Mouse (Mus musculus) olfactory bulb, adult 2 months (tissue): ENCODE measurements around the gene Ube2dnl2. TPM values are rescaled to one million over a fixed set of nuclear protein-coding genes. Genes with fewer than 3 reads are reported as not detected.

ENCODE experiments used
- H3K27ac ChIP-seq: fragments of 200-500 bp; 2 replicates; pipeline ENCODE4 v1.5.1; 2012; ENCODE audit warnings: low read depth, low read length; ENCODE audit not compliant: insufficient read depth
- H3K4me1 ChIP-seq: fragments of 200-500 bp; 2 replicates; pipeline ENCODE4 v1.6.1; 2012; ENCODE audit warnings: low read length; ENCODE audit not compliant: control insufficient read depth, insufficient read depth
- H3K4me3 ChIP-seq: fragments of 200-500 bp; 2 replicates; pipeline ENCODE4 v1.5.1; 2012; ENCODE audit warnings: mild to moderate bottlenecking, low read depth, low read length, moderate library complexity; ENCODE audit not compliant: insufficient read depth
- CTCF ChIP-seq: fragments of 200-500 bp; IDR thresholded peaks from 2 replicates; pipeline ENCODE4 v1.5.1; 2012; ENCODE audit warnings: low read depth, mild to moderate bottlenecking, low read length, moderate library complexity; ENCODE audit not compliant: insufficient read depth
- POLR2A ChIP-seq: fragments of 200-500 bp; IDR thresholded peaks from 2 replicates; pipeline ENCODE4 v1.6.1; 2012; ENCODE audit warnings: mild to moderate bottlenecking, low read depth, low read length, moderate library complexity; ENCODE audit not compliant: insufficient read depth
- WGBS: fragments of 180-500 bp; shearing (Covaris S2); methylation state at CpG from one replicate; pipeline ENCODE4 v1.1.7; 2018; 5-methylcytosine and 5-hydroxymethylcytosine counted together
- polyA plus RNA-seq: library from polyadenylated mRNA; stranded (reverse); fragments of >200 nt; gene quantifications from 2 replicates; pipeline ENCODE4 v1.2.4, GENCODE M21; 2012; ENCODE audit warnings: low replicate concordance; ENCODE audit not compliant: missing spikeins, insufficient read depth, insufficient read length

Ube2dnl2 gene
- not detected in 2 replicates for polyA plus RNA-seq

GRCm38 (mm10) chrX:114907282-114907681 lies at the start of gene Ube2dnl2:
Gene Ube2dnl2, plus strand, starts transcription at chrX:114907582.
- no peak for TF ChIP-seq POLR2A
- Histone ChIP-seq H3K27ac (no peak within 1 kb of the TSS), H3K4me3 (no peak within 1 kb of the TSS), H3K4me1 (no peaks in the 10 kb centered on the region)
- 79% methylated on average over 1 of the region's 1 CpGs for WGBS

- Histone ChIP-seq H3K27ac (no peak overlapping the region), H3K4me3 (no peak overlapping the region), H3K4me1 (no peaks in the 10 kb centered on the region)
- TF ChIP-seq CTCF (no peak), POLR2A (no peak)
Measured at GRCm38 (mm10) chrX:114895489-114895888, 11.9 kb upstream of the Ube2dnl2 start.

GRCm38 (mm10) chrX:114897506-114897905 lies 9.9 kb upstream of the Ube2dnl2 start:
- no peak overlapping the region for H3K27ac ChIP-seq
- H3K4me1 ChIP-seq: no peaks in the 10 kb centered on the region
- no peak for TF ChIP-seq CTCF
- no peak overlapping the region for H3K4me3 ChIP-seq
- 90% methylated on average over 3 of the region's 3 CpGs for WGBS

- no peak overlapping the region for H3K4me3 ChIP-seq
- TF ChIP-seq CTCF (no peak), POLR2A (no peak)
Measured at GRCm38 (mm10) chrX:114903391-114903790, 4.0 kb upstream of the Ube2dnl2 start.

GRCm38 (mm10) chrX:114904712-114905111 lies 2.7 kb upstream of the Ube2dnl2 start, which contains the start of gene Ube2dnl1:
Gene Ube2dnl1, plus strand, starts transcription at chrX:114905012.
- Histone ChIP-seq H3K4me1 (no peaks in the 10 kb centered on the region), H3K27ac (no peak within 1 kb of the TSS), H3K4me3 (no peak within 1 kb of the TSS)
- TF ChIP-seq POLR2A (no peak), CTCF (no peak)
- 76% methylated on average over 5 of the region's 5 CpGs for WGBS

More at GRCm38 (mm10) chrX:114903391-114903790, 4.0 kb upstream of the Ube2dnl2 start:
- no peak overlapping the region for H3K27ac ChIP-seq
- no peaks in the 10 kb centered on the region for H3K4me1 ChIP-seq

- Histone ChIP-seq H3K27ac (no peak overlapping the region), H3K4me1 (no peaks in the 10 kb centered on the region), H3K4me3 (no peak overlapping the region)
- WGBS: 48% methylated on average over 1 of the region's 1 CpGs
- TF ChIP-seq POLR2A (no peak), CTCF (no peak)
Measured at GRCm38 (mm10) chrX:114955066-114955465, 47.7 kb downstream of the Ube2dnl2 start.

Other genes starting within 250 kb of the Ube2dnl2 start
- gene Ube2dnl1, start 2.6 kb upstream of the Ube2dnl2 start, polyA plus RNA-seq: not detected in 2 replicates